Mouse (Mus musculus) Muller cell, postnatal 12 days (primary cell): ENCODE data around the gene Efr3b.
A peak's percentile ranks its signal among the peaks of the same experiment; 100 is the strongest.
"Not testable (repeated sequence)": the region's sequence is repeated elsewhere in the genome, so short reads cannot be mapped to it uniquely, and the experiment has no call there.

Experiments
- DNase-seq: peaks from one replicate; pipeline ENCODE4 v3.0.0-alpha.2; 2015; ENCODE audit errors: inconsistent ontology term

The Efr3b gene

GRCm38 (mm10) chr12:3981350-3982131, 57.2 kb downstream of the Efr3b start:
- peak; percentile 90 for DNase-seq

- DNase-seq = no peak
Measured at GRCm38 (mm10) chr12:3980991-3981349, 57.7 kb downstream of the Efr3b start.

GRCm38 (mm10) chr12:3973169-3973568, 65.5 kb downstream of the Efr3b start:
- DNase-seq = peak; percentile 16

GRCm38 (mm10) chr12:3968380-3968779, 70.3 kb downstream of the Efr3b start:
- DNase-seq = no peak

- no peak for DNase-seq
Measured at GRCm38 (mm10) chr12:3967196-3967595, 71.5 kb downstream of the Efr3b start.

GRCm38 (mm10) chr12:3960553-3960952, 78.2 kb downstream of the Efr3b start:
- DNase-seq = no peak

- peak; percentile 80 for DNase-seq
Measured at GRCm38 (mm10) chr12:3959791-3960543, 78.7 kb downstream of the Efr3b start.

GRCm38 (mm10) chr12:3956351-3956750, 82.4 kb downstream of the Efr3b start:
- DNase-seq = no peak

GRCm38 (mm10) chr12:3955371-3955770, 83.3 kb downstream of the Efr3b start:
- DNase-seq = peak; percentile 23

GRCm38 (mm10) chr12:3954651-3955050, 84.1 kb downstream of the Efr3b start, which contains the start of gene Pomc:
TSS of gene Pomc (plus strand) at chr12:3954951.
- no peak for DNase-seq

- DNase-seq = no peak
Measured at GRCm38 (mm10) chr12:3947503-3947902, 91.2 kb downstream of the Efr3b start.

GRCm38 (mm10) chr12:3944454-3945073, 94.2 kb downstream of the Efr3b start:
- DNase-seq = no peak

- peak; percentile 11 for DNase-seq
Measured at GRCm38 (mm10) chr12:3942026-3942425, 96.7 kb downstream of the Efr3b start.

GRCm38 (mm10) chr12:3930090-3930865, 108.4 kb downstream of the Efr3b start:
- DNase-seq = not testable (repeated sequence)

- DNase-seq = peak; percentile 97
Measured at GRCm38 (mm10) chr12:3928841-3929240, 109.9 kb downstream of the Efr3b start.

GRCm38 (mm10) chr12:3926127-3926526, 112.6 kb downstream of the Efr3b start:
- DNase-seq = peak; percentile 32

GRCm38 (mm10) chr12:3919423-3919822, 119.3 kb downstream of the Efr3b start:
- no peak for DNase-seq

- no peak for DNase-seq
Measured at GRCm38 (mm10) chr12:3918577-3918976, 120.1 kb downstream of the Efr3b start.

GRCm38 (mm10) chr12:3917668-3918341, 120.9 kb downstream of the Efr3b start:
- DNase-seq = no peak

- no peak for DNase-seq
Measured at GRCm38 (mm10) chr12:3915852-3916251, 122.9 kb downstream of the Efr3b start.
